Mouse (Mus musculus): ENCODE measurements around the gene Pth1r. TPM values are rescaled to one million over a fixed set of nuclear protein-coding genes. Genes with fewer than 3 reads are reported as not detected.

Gene Pth1r
- total and polyA plus RNA-seq, 3 experiments = 0.15 to 0.77 TPM; not detected in 1

DNA sequence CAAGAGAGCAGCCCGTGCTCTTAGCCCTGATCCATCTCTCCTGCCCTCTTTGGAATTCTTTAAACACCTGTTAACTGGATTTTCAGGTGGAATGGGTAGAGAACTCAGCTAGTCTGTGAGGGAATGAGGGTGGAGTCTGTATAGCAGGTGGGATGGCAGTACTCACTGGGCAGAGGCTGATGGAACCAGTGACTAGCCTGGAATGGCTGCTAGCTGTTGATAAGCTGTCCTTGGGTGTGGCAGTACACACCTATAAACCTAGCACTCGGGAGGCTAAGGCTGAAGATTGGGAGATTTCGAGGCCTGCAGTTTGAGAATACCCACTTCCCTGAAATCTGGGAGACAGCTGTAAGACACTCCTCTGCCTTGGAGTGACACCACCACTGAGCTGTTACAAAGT lies 47.4 kb downstream of the Pth1r start:
- H3K36me3 ChIP-seq (ENCODE audit: control insufficient read depth in 1 of 2, insufficient read depth in 2 of 2, low read length in 2 of 2) = 0 out of 4 replicates have a peak, but pooled peaks cover 0 to 2% of the 10 kb centered on the region in 2 experiments

GRCm38 (mm10) chr9:110697465-110697864 lies 49.5 kb downstream of the Pth1r start:
- no peaks in the 10 kb centered on the region for H3K27me3 ChIP-seq (ENCODE audit: control insufficient read depth in 1 of 2, insufficient read depth in 2 of 2, low read length in 2 of 2)
- TF ChIP-seq MAFK (IDR thresholded peaks at IDR 0.05; ENCODE audit: borderline replicate concordance, low read depth, low read length) (no peak), MEF2A (IDR thresholded peaks at IDR 0.05; ENCODE audit: extremely low read depth, insufficient replicate concordance, low read depth, low read length, poor library complexity, severe bottlenecking) (no peak), NRF1 (IDR thresholded peaks at IDR 0.05; ENCODE audit: insufficient read depth, low read depth, low read length, poor library complexity, severe bottlenecking) (no peak), USF2 (IDR thresholded peaks at IDR 0.05; ENCODE audit: borderline replicate concordance in 1 of 2, insufficient read depth in 1 of 2, low read depth in 1 of 2, low read length in 2 of 2) (no peak), UBTF (IDR thresholded peaks at IDR 0.05; ENCODE audit: borderline replicate concordance, insufficient read depth, low read depth, low read length) (no peak), ZMIZ1 (IDR thresholded peaks at IDR 0.05; ENCODE audit: low read depth, low read length) (no peak), ZNF384 (IDR thresholded peaks at IDR 0.05; ENCODE audit: low read depth, low read length) (no peak), MAZ (IDR thresholded peaks at IDR 0.05; ENCODE audit: low read depth, low read length) (no peak), JUND (IDR thresholded peaks at IDR 0.05; ENCODE audit: low read depth, low read length) (no peak)
- DNase-seq (ENCODE audit: low read depth, low spot score) = no peak
- no peak overlapping the region for H3K27ac ChIP-seq (ENCODE audit: control insufficient read depth, low read depth, low read length)
- no peak overlapping the region for H3K4me3 ChIP-seq (ENCODE audit: control insufficient read depth in 1 of 2, insufficient read depth in 1 of 2, low read depth in 2 of 2, low read length in 2 of 2)
- H3K79me2 ChIP-seq (ENCODE audit: control insufficient read depth, insufficient read depth, low read length, poor library complexity) = no peaks in the 10 kb centered on the region
- H3K4me1 ChIP-seq (ENCODE audit: control insufficient read depth in 1 of 2, insufficient read depth in 2 of 2, low read length in 2 of 2) = peaks cover 2 to 3% of the 10 kb centered on the region in 2 experiments; a peak in 2 of 4 replicates
- peaks cover 0 to 2% of the 10 kb centered on the region in 2 experiments; a peak in 1 of 4 replicates for H3K36me3 ChIP-seq (ENCODE audit: control insufficient read depth in 1 of 2, insufficient read depth in 2 of 2, low read length in 2 of 2)
- H3K9me3 ChIP-seq (replicated peaks; ENCODE audit: insufficient read depth, low read length) = no peaks in the 10 kb centered on the region
- no peak overlapping the region for H3K9ac ChIP-seq (ENCODE audit: control insufficient read depth, low read depth, low read length, poor library complexity, severe bottlenecking)

More for the DNA sequence above, 47.4 kb downstream of the Pth1r start:
- TF ChIP-seq GABPA (IDR thresholded peaks at IDR 0.05; ENCODE audit: low read depth, low read length) (no peak), BHLHE40 (IDR thresholded peaks at IDR 0.05; ENCODE audit: borderline replicate concordance, low read depth, low read length) (no peak), ZNF384 (IDR thresholded peaks at IDR 0.05; ENCODE audit: low read depth, low read length) (no peak), CTCF (IDR thresholded peaks at IDR 0.05 in 2 of 3, conservative IDR thresholded peaks at IDR 0.05 in 1 of 3; ENCODE audit: control insufficient read depth in 1 of 3, insufficient read depth in 1 of 3, low read depth in 2 of 3, low read length in 3 of 3, poor library complexity in 1 of 3, severe bottlenecking in 1 of 3) (no peak), MEF2A (IDR thresholded peaks at IDR 0.05; ENCODE audit: extremely low read depth, insufficient replicate concordance, low read depth, low read length, poor library complexity, severe bottlenecking) (no peak), EP300 (IDR thresholded peaks at IDR 0.05; ENCODE audit: low read depth in 1 of 2, low read length in 2 of 2) (peak; percentile 14 to 29; a peak in 1 of 4 replicates), USF1 (IDR thresholded peaks at IDR 0.05; ENCODE audit: low read depth, low read length) (no peak), ZC3H11A (IDR thresholded peaks at IDR 0.05; ENCODE audit: low read depth, low read length) (no peak), RCOR1 (IDR thresholded peaks at IDR 0.05; ENCODE audit: low read depth, low read length) (no peak), ZKSCAN1 (IDR thresholded peaks at IDR 0.05; ENCODE audit: low read depth, low read length) (no peak), MAZ (IDR thresholded peaks at IDR 0.05; ENCODE audit: low read depth, low read length) (no peak), TCF12 (IDR thresholded peaks at IDR 0.05; ENCODE audit: low read depth, low read length) (no peak), ETS1 (IDR thresholded peaks at IDR 0.05; ENCODE audit: low read depth, low read length) (no peak), POLR2A (IDR thresholded peaks at IDR 0.05; ENCODE audit: control insufficient read depth in 1 of 2, insufficient read depth in 1 of 2, low read depth in 1 of 2, low read length in 2 of 2, poor library complexity in 1 of 2) (no peak), MAX (IDR thresholded peaks at IDR 0.05; ENCODE audit: low read length) (no peak), UBTF (IDR thresholded peaks at IDR 0.05; ENCODE audit: borderline replicate concordance, insufficient read depth, low read depth, low read length) (no peak), TAL1 (IDR thresholded peaks at IDR 0.05; ENCODE audit: low read length) (peak; percentile 37; the same call in 1 of the 2 replicates)
- Histone ChIP-seq H3K4me1 (ENCODE audit: control insufficient read depth in 1 of 2, insufficient read depth in 2 of 2, low read length in 2 of 2) (peaks cover 2 to 3% of the 10 kb centered on the region in 2 experiments; a peak in 2 of 4 replicates), H3K27me3 (ENCODE audit: control insufficient read depth in 1 of 2, insufficient read depth in 2 of 2, low read length in 2 of 2) (no peaks in the 10 kb centered on the region), H3K27ac (ENCODE audit: control insufficient read depth, low read depth, low read length) (no peak overlapping the region), H3K9me3 (replicated peaks; ENCODE audit: insufficient read depth, low read length) (no peaks in the 10 kb centered on the region), H3K4me3 (ENCODE audit: control insufficient read depth in 1 of 2, insufficient read depth in 1 of 2, low read depth in 2 of 2, low read length in 2 of 2) (no peak overlapping the region), H3K79me2 (ENCODE audit: control insufficient read depth, insufficient read depth, low read length, poor library complexity) (no peaks in the 10 kb centered on the region), H3K9ac (ENCODE audit: control insufficient read depth, low read depth, low read length, poor library complexity, severe bottlenecking) (no peak overlapping the region)
- peak; percentile 27 for DNase-seq (ENCODE audit: low read depth, low spot score)
